Mouse (Mus musculus) myocyte (in vitro differentiated cells): ENCODE results near the gene Fhl2.

ENCODE experiments used
- CEBPB ChIP-seq: IDR thresholded peaks from 2 replicates; pipeline ENCODE4 v1.6.1; 2011; ENCODE audit warnings: mild to moderate bottlenecking, moderate library complexity; ENCODE audit not compliant: poor library complexity, insufficient read depth, severe bottlenecking
- MAX ChIP-seq: IDR thresholded peaks from one replicate; pipeline ENCODE4 v1.6.1; 2011; ENCODE audit warnings: low read depth, mild to moderate bottlenecking, control low read depth
- POLR2A ChIP-seq: IDR thresholded peaks from one replicate; pipeline ENCODE4 v1.6.1; 2011; ENCODE audit warnings: low read depth, mild to moderate bottlenecking, control low read depth, moderate library complexity; ENCODE audit not compliant: insufficient read length
- TCF12 ChIP-seq: IDR thresholded peaks from one replicate; pipeline ENCODE4 v1.6.1; 2011; ENCODE audit warnings: mild to moderate bottlenecking, control low read depth; ENCODE audit not compliant: poor library complexity, insufficient read depth, severe bottlenecking
- TCF3 ChIP-seq: IDR thresholded peaks from one replicate; pipeline ENCODE4 v1.6.1; 2011; ENCODE audit warnings: low read depth, control low read depth; ENCODE audit not compliant: insufficient read length
- USF1 ChIP-seq: IDR thresholded peaks from one replicate; pipeline ENCODE4 v1.6.1; 2011; ENCODE audit warnings: low read depth, mild to moderate bottlenecking, control low read depth, moderate library complexity

GRCm38 (mm10) chr1:43112882-43113281, 83.9 kb downstream of the Fhl2 start:
- no peak for TF ChIP-seq TCF12
- TF ChIP-seq MAX = no peak
- TF ChIP-seq USF1 = no peak
- no peak for TF ChIP-seq POLR2A
- TF ChIP-seq TCF3 = no peak
- TF ChIP-seq CEBPB = no peak
